Mouse (Mus musculus) inflammation-experienced regulatory T-cells, adult 6 months (primary cell): ENCODE measurements around the gene 2810408A11Rik. TPM values are rescaled to one million over a fixed set of nuclear protein-coding genes. Genes with fewer than 3 reads are reported as not detected.
A peak's percentile ranks its signal among the peaks of the same experiment; 100 is the strongest.
"Not testable (repeated sequence)": the region's sequence is repeated elsewhere in the genome, so short reads cannot be mapped to it uniquely, and the experiment has no call there.

Experiments used
- ATAC-seq: one replicate; pipeline ENCODE4 v1.8.0; 2017
- polyA plus RNA-seq, 3 experiments: library from polyadenylated mRNA; unstranded; fragments of 100-300 nt; shearing (Covaris generic); gene quantifications; one replicate each; pipeline ENCODE4 v1.2.1; 2017

Gene 2810408A11Rik
- polyA plus RNA-seq, 3 experiments from 2014 or later: 0.39 to 0.98 (median 0.63) TPM

GRCm38 (mm10) chr11:69880853-69881603 is 19.8 kb downstream of the 2810408A11Rik start, which contains the start of gene Kctd11:
TSS of gene Kctd11 (minus strand) at chr11:69881406.
- ATAC-seq: peak; percentile 54

- ATAC-seq: peak; percentile 33
Measured at GRCm38 (mm10) chr11:69880506-69880852, 20.3 kb downstream of the 2810408A11Rik start.

GRCm38 (mm10) chr11:69879711-69880110 is 21.1 kb downstream of the 2810408A11Rik start:
- no peak for ATAC-seq

GRCm38 (mm10) chr11:69878952-69879351 is 21.8 kb downstream of the 2810408A11Rik start:
- ATAC-seq: no peak

GRCm38 (mm10) chr11:69878399-69878798 is 22.4 kb downstream of the 2810408A11Rik start:
- ATAC-seq: no peak

- ATAC-seq: no peak
Measured at GRCm38 (mm10) chr11:69877878-69878277, 22.9 kb downstream of the 2810408A11Rik start, which contains the start of gene Tmem95. TSS of gene Tmem95 (minus strand) at chr11:69878018.

GRCm38 (mm10) chr11:69876867-69877266 is 23.9 kb downstream of the 2810408A11Rik start:
- ATAC-seq: peak; percentile 60

GRCm38 (mm10) chr11:69876186-69876585 is 24.6 kb downstream of the 2810408A11Rik start:
- ATAC-seq: peak; percentile 42

- ATAC-seq: no peak
Measured at GRCm38 (mm10) chr11:69872451-69872850, 28.3 kb downstream of the 2810408A11Rik start.

GRCm38 (mm10) chr11:69871822-69872221 is 29.0 kb downstream of the 2810408A11Rik start:
- ATAC-seq: no peak

- ATAC-seq: no peak
Measured at GRCm38 (mm10) chr11:69870289-69871069, 30.3 kb downstream of the 2810408A11Rik start.

- ATAC-seq: no peak
Measured at GRCm38 (mm10) chr11:69867335-69867734, 33.5 kb downstream of the 2810408A11Rik start.

GRCm38 (mm10) chr11:69865561-69865960 is 35.2 kb downstream of the 2810408A11Rik start:
- ATAC-seq: no peak

- no peak for ATAC-seq
Measured at GRCm38 (mm10) chr11:69864138-69864860, 36.5 kb downstream of the 2810408A11Rik start.

- ATAC-seq: not testable (repeated sequence)
Measured at GRCm38 (mm10) chr11:69863729-69864128, 37.1 kb downstream of the 2810408A11Rik start.

- ATAC-seq: no peak
Measured at GRCm38 (mm10) chr11:69858113-69858998, 42.4 kb downstream of the 2810408A11Rik start, which contains the start of gene Tnk1. TSS of gene Tnk1 (minus strand) at chr11:69858730.

- no peak for ATAC-seq
Measured at GRCm38 (mm10) chr11:69855347-69855746, 45.4 kb downstream of the 2810408A11Rik start.

GRCm38 (mm10) chr11:69854680-69855079 is 46.1 kb downstream of the 2810408A11Rik start:
- ATAC-seq: no peak

- ATAC-seq: no peak
Measured at GRCm38 (mm10) chr11:69853994-69854393, 46.8 kb downstream of the 2810408A11Rik start.

- no peak for ATAC-seq
Measured at GRCm38 (mm10) chr11:69850754-69851153, 50.0 kb downstream of the 2810408A11Rik start.

GRCm38 (mm10) chr11:69849884-69850283 is 50.9 kb downstream of the 2810408A11Rik start:
- no peak for ATAC-seq

GRCm38 (mm10) chr11:69849128-69849527 is 51.7 kb downstream of the 2810408A11Rik start:
- ATAC-seq: no peak
